Mouse (Mus musculus) CH12.LX (cell line): ENCODE measurements around the gene Ccdc24. TPM values are rescaled to one million over a fixed set of nuclear protein-coding genes. Genes with fewer than 3 reads are reported as not detected.

Experiments
- DNase-seq: peaks from one replicate; pipeline ENCODE4 v3.0.0-alpha.2; 2013; ENCODE audit errors: extremely low read depth
- H3K27ac ChIP-seq: 2 replicates; pipeline ENCODE4 v1.5.1; 2012; ENCODE audit warnings: low read depth, mild to moderate bottlenecking, control low read depth, moderate library complexity; ENCODE audit not compliant: insufficient read depth
- H3K27me3 ChIP-seq: replicated peaks from 2 replicates; pipeline ENCODE3; 2012; ENCODE audit warnings: inconsistent platforms
- H3K36me3 ChIP-seq, 2 experiments: replicated peaks in 1 of 2; 2 replicates each; pipeline versions ENCODE3 to v1.6.1; 2012; ENCODE audit warnings: inconsistent platforms in 1 of 2, low read length in 1 of 2, mild to moderate bottlenecking in 1 of 2, mixed read lengths in 1 of 2, moderate library complexity in 1 of 2; ENCODE audit not compliant: control insufficient read depth in 1 of 2, insufficient read depth in 1 of 2
- H3K4me1 ChIP-seq, 2 experiments: 2 replicates each; pipeline ENCODE4 v1.6.1; 2012; ENCODE audit warnings: inconsistent platforms in 1 of 2, moderate library complexity in 1 of 2; ENCODE audit not compliant: insufficient read depth in 2 of 2, control insufficient read depth in 1 of 2
- H3K4me2 ChIP-seq: 2 replicates; pipeline ENCODE4 v1.6.1; 2012; ENCODE audit warnings: low read depth, mild to moderate bottlenecking, control low read depth; ENCODE audit not compliant: poor library complexity, insufficient read depth, severe bottlenecking
- H3K4me3 ChIP-seq, 3 experiments: fragments of 150-350 bp in 1 of 3; sonication (generic) in 1 of 3; replicated peaks in 1 of 3; 2 replicates each; pipeline versions ENCODE3 to v1.5.1; 2011 to 2012; ENCODE audit warnings: low read depth in 2 of 3, low read length in 2 of 3, mild to moderate bottlenecking in 2 of 3, moderate library complexity in 2 of 3, control low read depth in 1 of 3, improper control_type of control experiment in 1 of 3, inconsistent platforms in 1 of 3, mixed read lengths in 1 of 3; ENCODE audit not compliant: poor library complexity in 1 of 3
- H3K79me2 ChIP-seq: replicated peaks from 2 replicates; pipeline ENCODE4 v1.6.1; 2012; ENCODE audit warnings: mild to moderate bottlenecking, moderate library complexity; ENCODE audit not compliant: control insufficient read depth, poor library complexity, insufficient read depth, severe bottlenecking; ENCODE audit errors: extremely low read depth
- H3K9ac ChIP-seq: 2 replicates; pipeline ENCODE4 v1.6.1; 2012; ENCODE audit warnings: low read depth, mild to moderate bottlenecking, control low read depth, moderate library complexity; ENCODE audit not compliant: insufficient read depth
- H3K9me3 ChIP-seq: replicated peaks from 2 replicates; pipeline ENCODE3; 2012; ENCODE audit warnings: low read length, inconsistent platforms, mixed read lengths
- CHD2 ChIP-seq: IDR thresholded peaks from 2 replicates; pipeline ENCODE4 v1.6.1; 2011; ENCODE audit warnings: low read length, improper control_type of control experiment
- EP300 ChIP-seq: IDR thresholded peaks from 2 replicates; pipeline ENCODE4 v1.6.1; 2011; ENCODE audit warnings: low read length, improper control_type of control experiment
- IRF4 ChIP-seq: IDR thresholded peaks from 2 replicates; pipeline ENCODE4 v1.6.1; 2014; ENCODE audit warnings: low read depth, mild to moderate bottlenecking, inconsistent platforms, low read length, improper control_type of control experiment
- JUND ChIP-seq: conservative IDR thresholded peaks from 2 replicates; pipeline ENCODE4 v1.6.1; 2011; ENCODE audit warnings: low read depth, low read length, improper control_type of control experiment
- MEF2A ChIP-seq: IDR thresholded peaks from 2 replicates; pipeline ENCODE4 v1.6.1; 2014; ENCODE audit warnings: low read depth, mild to moderate bottlenecking, inconsistent platforms, low read length, improper control_type of control experiment, borderline replicate concordance
- MYC ChIP-seq: IDR thresholded peaks from 2 replicates; pipeline ENCODE4 v1.6.1; 2011; ENCODE audit warnings: low read depth, mild to moderate bottlenecking, improper control_type of control experiment, low read length
- NELFE ChIP-seq: IDR thresholded peaks from 2 replicates; pipeline ENCODE4 v1.6.1; 2011; ENCODE audit warnings: low read depth, low read length, improper control_type of control experiment
- PAX5 ChIP-seq: IDR thresholded peaks from 2 replicates; pipeline ENCODE4 v1.6.1; 2012; ENCODE audit warnings: low read length, inconsistent platforms, mixed read lengths
- RCOR1 ChIP-seq: conservative IDR thresholded peaks from 2 replicates; pipeline ENCODE4 v1.6.1; 2012; ENCODE audit warnings: low read depth, mild to moderate bottlenecking, inconsistent platforms, low read length, improper control_type of control experiment
- TBP ChIP-seq: conservative IDR thresholded peaks from 2 replicates; pipeline ENCODE4 v1.6.1; 2011; ENCODE audit warnings: low read depth, low read length, improper control_type of control experiment
- USF2 ChIP-seq: conservative IDR thresholded peaks from 2 replicates; pipeline ENCODE4 v1.6.1; 2011; ENCODE audit warnings: low read depth, low read length, improper control_type of control experiment
- ZKSCAN1 ChIP-seq: IDR thresholded peaks from 2 replicates; pipeline ENCODE4 v1.6.1; 2012; ENCODE audit warnings: low read depth, inconsistent platforms, low read length, improper control_type of control experiment, borderline replicate concordance
- ZNF384 ChIP-seq: IDR thresholded peaks from 2 replicates; pipeline ENCODE4 v1.6.1; 2012; ENCODE audit warnings: low read depth, low read length, improper control_type of control experiment, inconsistent platforms
- dilution Hi-C: fragments of 300-500 bp; cut with MboI; formaldehyde crosslinking; loops from 2 replicates; pipeline ENCODE4 v1.14.3; 2020; ENCODE audit warnings: low sequenced_read_pairs; ENCODE audit not compliant: extremely low pct_unique_long_range_greater_than_20kb, extremely low pct_ligation_motif_present
- in situ Hi-C: fragments of 300-500 bp; cut with MboI; formaldehyde crosslinking; loops from 3 replicates; pipeline ENCODE4 v1.14.3; 2019; ENCODE audit warnings: low sequenced_read_pairs, low pct_ligation_motif_present, low pct_unique_long_range_greater_than_20kb, mixed read lengths
- polyA plus RNA-seq: library from polyadenylated mRNA; unstranded; fragments of >175 nt; gene quantifications from 2 replicates; pipeline ENCODE4 v1.2.1, GENCODE M21; 2012; ENCODE audit warnings: low read depth; ENCODE audit not compliant: insufficient read length
- total RNA-seq, 2 experiments: library from RNA; depleted of rRNA; stranded (reverse); fragments of 300-350 nt in 1 of 2; fragments of >200 nt in 1 of 2; gene quantifications; 2 replicates each; pipeline ENCODE4 v1.2.3; 2012 to 2014

Gene Ccdc24
- total and polyA plus RNA-seq, 3 experiments = 0.81 to 0.93 TPM; not detected in 1

DNA sequence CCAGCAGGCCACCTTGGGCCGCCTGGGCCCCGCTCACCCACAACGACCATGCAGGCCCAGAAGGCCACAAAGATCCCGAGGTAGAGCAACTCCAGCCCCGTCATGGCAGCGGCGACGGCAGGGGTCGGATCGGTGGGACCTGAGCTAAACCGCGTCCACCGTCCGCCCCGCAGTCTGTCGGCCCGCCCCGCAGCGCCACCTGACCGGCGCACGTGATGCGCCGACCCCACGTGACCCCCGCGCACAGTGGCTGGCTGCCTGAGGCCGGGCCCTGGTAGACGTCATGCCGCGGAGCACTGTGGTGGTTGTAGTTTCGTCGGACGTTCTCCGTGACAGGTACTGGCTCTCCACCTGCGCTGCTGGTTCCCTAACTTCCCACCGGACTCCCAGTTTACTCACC, 14.8 kb upstream of the Ccdc24 start, which contains the start of gene Atp6v0b (continued):
- TF ChIP-seq PAX5 = no peak

DNA sequence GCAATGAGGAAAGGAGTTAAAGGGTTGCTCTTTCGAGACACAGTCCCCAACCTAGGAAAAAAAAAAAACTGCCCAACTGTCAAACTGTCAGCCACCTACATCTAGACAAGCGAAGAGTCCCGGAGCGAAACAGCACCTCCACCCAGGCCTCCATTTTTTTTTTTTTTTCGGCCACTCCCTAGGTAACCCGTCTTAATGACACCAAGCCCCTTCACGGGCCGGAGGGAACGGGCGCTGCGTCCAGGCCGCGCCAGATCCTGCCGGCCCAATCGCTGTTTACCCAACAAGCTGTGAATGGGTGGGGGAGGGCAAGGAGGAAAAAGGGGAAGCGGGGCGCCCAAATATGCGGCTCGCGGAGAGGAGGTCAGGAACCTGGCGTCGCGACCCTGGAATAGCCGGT, 14.3 kb upstream of the Ccdc24 start:
- H3K4me1 ChIP-seq = peaks cover 8 to 28% of the 10 kb centered on the region in 2 experiments
- peaks cover 21% of the 10 kb centered on the region for H3K79me2 ChIP-seq
- peak; percentile 78 for TF ChIP-seq ZNF384
- no peak for TF ChIP-seq USF2
- TF ChIP-seq, all 38 proteins: peak for 1
- peak overlapping the region; percentile 39; the same call in 1 of the 2 replicates for H3K27ac ChIP-seq
- H3K36me3 ChIP-seq = peaks cover 38 to 72% of the 10 kb centered on the region in 2 experiments
- peak overlapping the region; percentile 87 for H3K9ac ChIP-seq
- in situ Hi-C loops = no loop called here
- H3K4me3 ChIP-seq = peak overlapping the region; percentile 74 to 95 (median 91)
- no peaks in the 10 kb centered on the region for H3K9me3 ChIP-seq
- H3K27me3 ChIP-seq = no peaks in the 10 kb centered on the region
- peak overlapping the region; percentile 89 for H3K4me2 ChIP-seq
- dilution Hi-C loops = no loop called here
- DNase-seq = peak; percentile 34

- no peak for DNase-seq
- Histone ChIP-seq H3K4me2 (peak overlapping the region; percentile 89), H3K9ac (peak overlapping the region; percentile 87; the same call in 1 of the 2 replicates), H3K27me3 (no peaks in the 10 kb centered on the region), H3K4me3 (peak overlapping the region; percentile 74 to 95 (median 91)), H3K9me3 (no peaks in the 10 kb centered on the region), H3K27ac (no peak overlapping the region), H3K79me2 (peaks cover 17% of the 10 kb centered on the region), H3K4me1 (peaks cover 7 to 26% of the 10 kb centered on the region in 2 experiments), H3K36me3 (peaks cover 38 to 77% of the 10 kb centered on the region in 2 experiments)
- in situ Hi-C loops (no loop called here), dilution Hi-C loops (no loop called here)
- TF ChIP-seq ZKSCAN1 = no peak
- no peak for TF ChIP-seq RCOR1
- no peak for TF ChIP-seq EP300
- no peak for TF ChIP-seq PAX5
- TF ChIP-seq MEF2A = no peak
- TF ChIP-seq MYC = no peak
- no peak for TF ChIP-seq NELFE
- no peak for TF ChIP-seq TBP
- no peak for TF ChIP-seq JUND
- no peak for TF ChIP-seq IRF4
- TF ChIP-seq CHD2 = no peak
Observed at GRCm38 (mm10) chr4:117885994-117886393, 13.6 kb upstream of the Ccdc24 start.
